In genomic region chr10:125388876-125389786, GRCm38 (mm10) we compare ENCODE assay signal across 7 mouse cellular contexts. TPM values are rescaled to one million over a fixed set of nuclear protein-coding genes. Genes with fewer than 3 reads are reported as not detected.
A peak's percentile ranks its signal among the peaks of the same experiment; 100 is the strongest.
DNase-seq lines count a peak whose midpoint lies in the region; ATAC-seq and TF ChIP-seq lines count a peak whose summit lies in the region.

TSS of gene Slc16a7 (minus strand) at chr10:125389465.

- no peaks in the 10 kb centered on the region for H3K36me3 ChIP-seq in embryonic facial prominence, embryonic 11.5 days (replicated peaks; ENCODE audit: control insufficient read depth, insufficient read depth, low read depth, low read length)
- no peaks in the 10 kb centered on the region for H3K36me3 ChIP-seq in heart, embryonic 12.5 days
- H3K36me3 ChIP-seq in kidney, embryonic 16.5 days (ENCODE audit: insufficient read depth, low read length) = no peaks in the 10 kb centered on the region
- no peaks in the 10 kb centered on the region for H3K36me3 ChIP-seq in midbrain, postnatal 0 days (ENCODE audit: insufficient read depth, low read length)

- TF ChIP-seq CTCF in midbrain, postnatal 0 days (IDR thresholded peaks at IDR 0.05) = peak; percentile 73

- peak; percentile 71 for DNase-seq in adrenal gland, postnatal 25 days
- DNase-seq in embryonic facial prominence, embryonic 11.5 days (ENCODE audit: low spot score) = peak; percentile 84
- peak; percentile 51 for DNase-seq in liver
- peak; percentile 90 for DNase-seq in midbrain, postnatal 0 days (ENCODE audit: low spot score)
- DNase-seq in spleen, postnatal 14 days (ENCODE audit: low spot score in 2 of 2) = peak; percentile 31 to 55

- WGBS in embryonic facial prominence, embryonic 11.5 days = 0% methylated on average over 63 of the region's 67 CpGs
- WGBS in heart, embryonic 12.5 days = under 1% methylated on average over 67 of the region's 67 CpGs
- WGBS in kidney, embryonic 16.5 days = under 1% methylated on average over 55 of the region's 67 CpGs
- WGBS in midbrain, postnatal 0 days = under 1% methylated on average over 60 of the region's 67 CpGs

- peak; percentile 96 for ATAC-seq in embryonic facial prominence, embryonic 11.5 days (replicated peaks; ENCODE audit: insufficient number of reproducible peaks, low FRiP score, low TSS enrichment, low read depth)
- peak; percentile 90 for ATAC-seq in heart, embryonic 12.5 days (ENCODE audit: insufficient number of reproducible peaks, low FRiP score)
- ATAC-seq in kidney, embryonic 16.5 days (ENCODE audit: low FRiP score, low TSS enrichment) = peak; percentile 97
- ATAC-seq in midbrain, postnatal 0 days (ENCODE audit: low FRiP score) = peak; percentile 91

- H3K27ac ChIP-seq in embryonic facial prominence, embryonic 11.5 days (replicated peaks; ENCODE audit: low read depth, low read length) = no peak within 1 kb of the TSS
- H3K27ac ChIP-seq in heart, embryonic 12.5 days (ENCODE audit: poor library complexity, severe bottlenecking) = no peak within 1 kb of the TSS
- H3K27ac ChIP-seq in kidney, embryonic 16.5 days (ENCODE audit: low read length) = peak within 1 kb of the TSS; percentile 76
- peak within 1 kb of the TSS; percentile 87 for H3K27ac ChIP-seq in midbrain, postnatal 0 days (ENCODE audit: low read depth, low read length)

- H3K9me3 ChIP-seq in embryonic facial prominence, embryonic 11.5 days (replicated peaks; ENCODE audit: control insufficient read depth, low read length) = no peaks in the 10 kb centered on the region
- H3K9me3 ChIP-seq in heart, embryonic 12.5 days (replicated peaks) = no peaks in the 10 kb centered on the region
- H3K9me3 ChIP-seq in kidney, embryonic 16.5 days (ENCODE audit: low read length) = no peaks in the 10 kb centered on the region
- no peaks in the 10 kb centered on the region for H3K9me3 ChIP-seq in midbrain, postnatal 0 days (ENCODE audit: low read length)

- no peaks in the 10 kb centered on the region for H3K27me3 ChIP-seq in embryonic facial prominence, embryonic 11.5 days (ENCODE audit: control insufficient read depth, insufficient read depth, low read length)
- H3K27me3 ChIP-seq in heart, embryonic 12.5 days (replicated peaks) = 0 out of 2 replicates have a peak, but pooled peaks cover 4% of the 10 kb centered on the region
- H3K27me3 ChIP-seq in kidney, embryonic 16.5 days (ENCODE audit: insufficient read depth, low read length) = no peaks in the 10 kb centered on the region; the same call in 1 of the 2 replicates
- H3K27me3 ChIP-seq in midbrain, postnatal 0 days (ENCODE audit: insufficient read depth, low read length) = no peaks in the 10 kb centered on the region

- peak within 1 kb of the TSS; percentile 55 for H3K9ac ChIP-seq in embryonic facial prominence, embryonic 11.5 days (replicated peaks; ENCODE audit: low read length)
- H3K9ac ChIP-seq in heart, embryonic 12.5 days = peak within 1 kb of the TSS; percentile 81
- H3K9ac ChIP-seq in kidney, embryonic 16.5 days (replicated peaks; ENCODE audit: low read length) = peak within 1 kb of the TSS; percentile 84
- H3K9ac ChIP-seq in midbrain, postnatal 0 days (replicated peaks; ENCODE audit: low read length, poor library complexity, severe bottlenecking) = peak within 1 kb of the TSS; percentile 84

- peak within 1 kb of the TSS; percentile 55 for H3K4me3 ChIP-seq in embryonic facial prominence, embryonic 11.5 days (ENCODE audit: low read depth, low read length)
- H3K4me3 ChIP-seq in heart, embryonic 12.5 days = peak within 1 kb of the TSS; percentile 76
- H3K4me3 ChIP-seq in kidney, embryonic 16.5 days (ENCODE audit: low read length) = peak within 1 kb of the TSS; percentile 81
- peak within 1 kb of the TSS; percentile 56 for H3K4me3 ChIP-seq in midbrain, postnatal 0 days (ENCODE audit: low read depth, low read length)

- no peaks in the 10 kb centered on the region for H3K4me1 ChIP-seq in embryonic facial prominence, embryonic 11.5 days (ENCODE audit: control insufficient read depth, insufficient read depth, low read length)
- H3K4me1 ChIP-seq in heart, embryonic 12.5 days (replicated peaks) = peaks cover 6% of the 10 kb centered on the region; the same call in 1 of the 2 replicates
- H3K4me1 ChIP-seq in kidney, embryonic 16.5 days (ENCODE audit: insufficient read depth, low read length) = peaks cover 18% of the 10 kb centered on the region
- H3K4me1 ChIP-seq in midbrain, postnatal 0 days (ENCODE audit: insufficient read depth, low read length) = peaks cover 6% of the 10 kb centered on the region

- peak within 1 kb of the TSS; percentile 62 for H3K4me2 ChIP-seq in embryonic facial prominence, embryonic 11.5 days (ENCODE audit: low read depth, low read length)
- H3K4me2 ChIP-seq in heart, embryonic 12.5 days = peak within 1 kb of the TSS; percentile 88
- H3K4me2 ChIP-seq in kidney, embryonic 16.5 days (replicated peaks; ENCODE audit: low read depth, low read length) = peak within 1 kb of the TSS; percentile 68
- H3K4me2 ChIP-seq in midbrain, postnatal 0 days (ENCODE audit: low read depth, low read length, poor library complexity, severe bottlenecking) = peak within 1 kb of the TSS; percentile 62

RNA-seq across cellular contexts. Expression of gene Slc16a7, which starts in this region (rescaled TPM):
- total RNA-seq in adrenal gland, postnatal 25 days (2021) = 14.0 and 14.7 TPM in 2 replicates
- polyA plus RNA-seq in embryonic facial prominence, embryonic 11.5 days (2014; fragmentation: Nextera tagmentation; extraction: Ambion mirVana) = 2.9 and 3.9 TPM in 2 replicates
- 4.6 and 5.6 TPM in 2 replicates for polyA plus RNA-seq in heart, embryonic 12.5 days (2016; fragmentation: Nextera tagmentation; extraction: Ambion mirVana)
- polyA plus RNA-seq in kidney, embryonic 16.5 days (2015; fragmentation: Nextera tagmentation; extraction: Ambion mirVana) = 9.1 and 9.7 TPM in 2 replicates
- 17.4 and 19.6 TPM in 2 replicates for total RNA-seq in midbrain, postnatal 0 days (2014; rRNA removed)
- 5.9 and 9.1 TPM in 2 replicates for polyA plus RNA-seq in midbrain, postnatal 0 days (2015; fragmentation: Nextera tagmentation; extraction: Ambion mirVana)

Comparison
In these comparisons a context has a peak if more than half of its experiments do, and no peak if none do; other contexts are left out.
1. H3K27ac ChIP-seq: peak in kidney, embryonic 16.5 days (single experiment) and midbrain, postnatal 0 days (single experiment); none in embryonic facial prominence, embryonic 11.5 days (single experiment) and heart, embryonic 12.5 days (single experiment).
2. Peak in every context shown above with its lines, with median percentiles within 50 percentile points of each other: DNase-seq, ATAC-seq, H3K4me2 ChIP-seq, H3K4me3 ChIP-seq and H3K9ac ChIP-seq.